Mouse (Mus musculus): ENCODE data around the gene Wnt11.

- no peak for TF ChIP-seq CTCF (conservative IDR thresholded peaks at IDR 0.05; ENCODE audit: insufficient read depth, insufficient read length, low read depth, low read length)
- no peak for TF ChIP-seq POLR2A (IDR thresholded peaks at IDR 0.05; ENCODE audit: low read depth, low read length)
Measured at GRCm38 (mm10) chr7:98894305-98894704, 59.4 kb downstream of the Wnt11 start.

Measured in kidney, adult 2 months (tissue).